Mouse (Mus musculus): Measurements from ENCODE around the gene Ptms.
A peak's percentile ranks its signal among the peaks of the same experiment; 100 is the strongest.

Ptms gene

DNA sequence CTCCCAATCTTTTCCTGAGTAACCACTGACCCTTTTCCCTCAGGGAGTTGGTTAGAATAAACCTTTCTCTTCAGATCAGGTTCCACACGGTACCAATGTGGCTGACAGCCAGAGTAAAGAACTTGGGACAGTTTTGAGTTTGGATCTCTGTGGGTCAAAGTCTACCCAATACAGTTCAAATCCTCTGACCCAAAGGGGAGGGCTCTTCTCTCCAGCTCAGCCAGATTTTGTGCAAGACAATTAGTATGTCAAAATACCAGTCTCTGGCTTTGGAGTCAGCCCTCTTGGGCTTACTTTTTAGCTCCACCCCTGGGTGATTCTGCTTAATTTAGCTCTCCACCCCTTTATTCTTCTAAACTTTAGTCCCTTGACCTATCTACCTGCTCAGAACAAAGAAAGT lies 10.3 kb upstream of the Ptms start:
- no peak for DNase-seq (ENCODE audit: low read depth, low spot score)

DNA sequence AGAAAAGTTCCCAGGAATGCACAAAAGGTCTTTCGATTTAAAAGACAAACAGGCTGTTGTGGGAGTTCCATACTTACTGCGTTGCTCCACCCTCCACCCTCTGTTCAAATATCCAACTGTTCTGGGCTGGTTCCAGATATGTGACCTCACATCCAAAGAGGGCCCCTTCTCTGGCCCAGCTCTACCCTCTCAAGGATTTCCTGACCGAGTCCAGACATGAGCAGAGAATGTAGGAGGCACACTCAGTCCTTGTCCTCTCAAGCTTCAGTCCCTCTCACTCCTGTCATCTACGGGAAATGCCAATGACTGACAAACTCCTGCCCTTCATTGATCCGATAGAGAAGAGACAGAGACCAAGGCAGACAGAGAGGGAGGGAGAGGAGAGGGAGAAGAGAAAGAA lies 6.0 kb upstream of the Ptms start:
- no peak for DNase-seq (ENCODE audit: low read depth, low spot score)

- DNase-seq (ENCODE audit: low read depth, low spot score), result no peak
Observed at GRCm38 (mm10) chr6:124925173-124925793, 5.4 kb upstream of the Ptms start.

DNA sequence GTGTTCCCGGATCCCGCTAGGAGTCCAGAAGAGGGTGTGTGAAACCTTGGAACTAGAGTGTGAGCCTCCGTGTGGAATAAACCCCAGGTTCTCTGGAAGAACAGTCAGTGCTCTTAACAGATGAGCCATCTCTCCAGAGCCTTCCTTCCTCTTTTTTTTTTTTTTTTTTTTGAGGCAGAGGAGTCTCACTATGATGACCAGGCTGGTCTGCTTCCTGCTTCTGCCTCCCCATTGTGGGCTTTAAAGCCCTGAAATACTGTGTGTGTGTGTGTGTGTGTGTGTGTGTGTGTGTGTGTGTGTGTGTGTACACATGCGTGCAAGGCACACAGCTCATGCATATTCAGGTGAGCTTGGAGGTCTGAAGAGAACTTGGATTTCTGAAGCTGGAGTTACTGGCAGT lies 1.6 kb upstream of the Ptms start:
- DNase-seq (ENCODE audit: low read depth, low spot score), result no peak

GRCm38 (mm10) chr6:124920318-124921085 lies 599 bp upstream of the Ptms start:
- DNase-seq (ENCODE audit: low read depth, low spot score), result no peak

GRCm38 (mm10) chr6:124918890-124919627 lies 844 bp downstream of the Ptms start:
- DNase-seq (ENCODE audit: low read depth, low spot score), result no peak

DNA sequence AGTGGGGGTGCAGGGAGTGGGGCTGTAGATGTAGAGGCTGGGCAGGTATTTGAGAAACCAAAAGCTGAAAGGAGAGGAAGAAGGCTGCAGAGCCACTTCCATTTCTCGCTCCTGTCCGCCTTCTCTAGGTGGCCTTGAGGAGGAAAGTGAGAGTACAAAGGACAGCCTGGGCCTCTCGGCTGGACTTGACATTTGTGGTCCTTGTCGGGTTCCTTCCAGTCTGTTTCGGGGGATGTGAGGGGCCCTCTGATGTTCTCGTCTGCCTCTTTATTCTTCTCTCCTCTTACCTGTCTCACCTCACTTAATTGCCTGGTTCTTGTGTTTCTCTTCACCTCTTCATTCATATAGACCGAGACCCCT lies 1.6 kb downstream of the Ptms start:
- no peak for DNase-seq (ENCODE audit: low read depth, low spot score)

DNA sequence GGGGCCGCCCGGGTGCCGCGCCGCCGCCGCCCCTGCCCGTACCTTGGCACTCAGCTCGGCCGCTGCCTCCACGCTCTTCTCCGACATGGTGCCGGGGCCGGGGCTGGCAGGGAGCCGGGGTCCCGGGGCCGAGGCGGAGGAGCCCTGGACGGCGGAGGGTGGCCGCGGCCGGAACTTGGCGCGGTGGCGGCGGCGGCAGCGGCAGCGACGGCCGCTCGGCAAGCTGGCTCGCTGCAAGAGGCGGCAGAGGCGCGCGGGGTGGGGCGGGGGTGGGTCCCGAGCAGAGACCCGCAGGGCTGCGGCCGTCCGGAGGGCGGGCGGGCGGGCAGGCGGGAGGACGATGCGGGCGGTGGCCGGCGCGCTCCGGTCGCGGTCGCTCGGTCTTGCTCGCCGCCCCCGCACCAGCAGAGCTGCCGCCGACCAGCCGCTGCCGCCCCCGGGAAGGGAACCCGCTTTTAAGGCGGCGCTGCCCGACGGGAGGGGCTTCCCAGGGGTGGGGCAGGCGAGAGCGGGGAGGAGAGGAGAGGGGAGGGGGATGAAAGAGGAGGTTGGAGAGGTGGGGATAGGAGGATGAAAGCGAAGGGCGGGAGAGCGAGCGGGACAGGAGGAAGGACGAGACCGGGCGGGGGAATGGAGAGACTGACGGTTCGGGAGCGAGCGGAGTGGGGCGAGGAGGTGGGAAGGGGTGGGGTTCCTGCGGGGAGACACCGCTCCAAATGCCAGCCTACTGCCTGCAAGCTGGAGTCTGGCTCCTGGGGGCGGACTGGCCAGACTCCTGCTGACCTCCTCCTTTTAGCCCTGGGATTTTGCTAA lies 2.2 kb downstream of the Ptms start:
- DNase-seq (ENCODE audit: low read depth, low spot score), result peak; percentile 96

GRCm38 (mm10) chr6:124916695-124917517 lies 3.0 kb downstream of the Ptms start:
- no peak for DNase-seq (ENCODE audit: low read depth, low spot score)

DNA sequence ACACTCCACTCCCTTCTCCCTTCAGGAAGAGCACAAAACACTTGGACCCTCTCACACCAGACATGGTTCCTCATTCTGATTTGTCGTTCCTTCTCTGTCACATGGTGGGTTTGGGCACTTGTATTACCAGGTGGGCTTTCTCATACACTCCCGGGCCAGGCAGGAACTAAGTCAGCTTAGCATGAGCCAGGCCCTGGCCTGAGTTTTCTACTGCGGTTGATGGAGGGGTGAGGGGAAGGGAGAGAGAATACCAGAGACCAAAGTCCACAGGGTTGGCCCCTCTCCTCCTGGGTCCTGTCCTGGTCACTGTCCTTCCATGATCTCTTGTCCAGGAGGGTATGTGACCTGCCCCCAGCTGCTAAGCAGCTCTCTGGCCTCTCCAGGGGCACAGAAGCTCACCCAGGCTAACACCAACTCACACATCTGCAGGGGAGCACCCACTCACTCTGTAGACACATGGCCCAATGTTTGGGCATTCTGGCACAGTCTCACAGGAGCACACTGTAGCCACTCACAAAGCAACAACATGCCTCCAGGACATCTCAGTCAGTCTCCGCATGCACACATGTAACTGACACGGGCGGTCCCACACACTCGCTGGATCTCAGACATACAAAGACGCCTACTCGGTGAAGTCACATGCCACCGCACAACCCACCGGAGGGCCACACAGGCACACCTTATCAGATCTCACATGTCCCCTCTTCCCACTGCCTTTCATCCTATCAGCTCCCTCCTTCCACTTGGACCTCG lies 3.8 kb downstream of the Ptms start:
- no peak for DNase-seq (ENCODE audit: low read depth, low spot score)

- no peak for DNase-seq (ENCODE audit: low read depth, low spot score)
Observed at GRCm38 (mm10) chr6:124915160-124915941, 4.6 kb downstream of the Ptms start.

DNA sequence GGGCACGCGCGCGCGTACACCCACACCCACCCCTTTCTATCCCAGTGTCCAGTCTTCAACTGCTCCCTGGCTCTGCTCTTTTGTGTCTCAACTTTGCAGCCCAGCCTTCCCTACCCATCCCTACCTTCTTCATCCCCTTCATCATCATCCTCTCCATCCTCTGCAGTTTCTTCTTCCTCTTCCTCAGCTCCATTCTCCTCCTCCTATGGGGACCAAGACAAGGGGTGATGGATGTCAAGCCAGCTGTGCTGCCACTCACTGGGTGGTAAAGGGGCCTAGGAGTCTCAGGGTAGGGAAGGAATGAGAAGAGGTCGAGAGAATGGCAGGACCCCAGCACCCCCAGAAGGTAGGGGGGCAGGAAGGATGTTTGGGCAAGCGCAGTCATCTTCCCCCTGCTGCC lies 5.4 kb downstream of the Ptms start:
- DNase-seq (ENCODE audit: low read depth, low spot score), result no peak

DNA sequence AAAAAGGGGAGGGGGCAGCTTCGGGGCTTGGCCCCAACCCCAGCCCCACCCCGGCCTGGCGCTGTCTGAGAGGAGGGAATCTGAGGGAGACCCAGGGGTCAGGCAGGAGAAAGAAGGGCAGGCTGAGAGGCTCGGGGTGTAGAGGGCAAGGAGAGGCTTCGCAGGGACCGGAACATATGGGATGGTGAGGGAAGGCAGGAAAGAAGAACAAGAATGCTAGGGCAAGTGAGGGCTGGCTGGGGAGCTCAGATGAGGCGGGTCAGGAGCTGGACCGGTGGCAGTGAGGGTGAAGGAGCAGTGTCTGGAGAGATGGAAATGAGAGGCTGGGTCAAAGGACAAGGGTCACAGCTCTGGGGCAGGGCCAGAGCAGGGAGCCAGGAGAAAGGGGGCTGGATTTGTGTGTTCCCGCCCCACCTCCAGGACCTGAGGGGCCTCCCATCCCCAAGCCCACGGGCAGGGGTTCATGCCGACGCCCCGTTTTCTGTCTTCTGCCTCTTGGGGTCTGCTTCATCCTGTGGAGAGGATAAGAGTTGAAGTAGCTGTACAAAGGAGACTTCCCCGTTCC lies 6.1 kb downstream of the Ptms start:
- no peak for DNase-seq (ENCODE audit: low read depth, low spot score)

- no peak for DNase-seq (ENCODE audit: low read depth, low spot score)
Observed at GRCm38 (mm10) chr6:124913214-124913613, 6.7 kb downstream of the Ptms start.

GRCm38 (mm10) chr6:124911533-124912218 lies 8.2 kb downstream of the Ptms start, which contains the start of gene Lag3:
Lag3 (minus strand) TSS chr6:124911705.
- no peak for DNase-seq (ENCODE audit: low read depth, low spot score)

DNA sequence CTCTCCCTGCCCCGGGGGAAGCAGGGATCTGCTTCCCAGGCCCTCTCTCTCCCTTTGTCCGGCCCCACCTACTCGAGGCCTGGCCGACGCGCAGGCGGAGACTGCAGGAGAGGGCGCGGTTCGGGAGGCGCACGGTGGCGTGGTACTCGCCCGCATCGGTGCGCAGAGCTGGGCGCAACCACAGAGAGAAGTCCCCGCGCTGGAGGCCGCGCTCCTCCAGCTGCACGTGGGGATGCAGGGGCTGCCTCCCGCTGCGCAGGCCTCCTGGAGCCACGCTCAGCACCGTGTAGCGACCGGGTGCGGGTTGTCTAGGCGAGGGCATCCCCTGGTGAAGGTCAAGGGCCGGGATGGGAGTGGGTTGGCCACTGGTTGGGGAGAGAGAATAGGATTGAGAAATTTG lies 9.9 kb downstream of the Ptms start:
- no peak for DNase-seq (ENCODE audit: low read depth, low spot score)

GRCm38 (mm10) chr6:124907767-124908166 lies 12.1 kb downstream of the Ptms start:
- no peak for DNase-seq (ENCODE audit: low read depth, low spot score)

- DNase-seq (ENCODE audit: low read depth, low spot score), result no peak
Observed at GRCm38 (mm10) chr6:124904991-124905860, 14.7 kb downstream of the Ptms start.
